Mouse (Mus musculus) retina, postnatal 7 days (tissue): ENCODE results near the gene Pramel5.
"Not testable (repeated sequence)": the region's sequence is repeated elsewhere in the genome, so short reads cannot be mapped to it uniquely, and the experiment has no call there.

Source experiments
- DNase-seq: peaks from one replicate; pipeline ENCODE4 v3.0.0-alpha.2; 2012; ENCODE audit warnings: low read depth, low spot score

The Pramel5 gene

GRCm38 (mm10) chr4:144280388-144280787 lies at the start of gene Pramel5:
Pramel5 (minus strand) TSS chr4:144280488.
- DNase-seq, result not testable (repeated sequence)

- not testable (repeated sequence) for DNase-seq
These were observed 49.7 kb upstream of the Pramel5 start, which contains the start of gene Gm13128 for GRCm38 (mm10) chr4:144329949-144330348. Gm13128 (plus strand) TSS chr4:144330249.

DNA sequence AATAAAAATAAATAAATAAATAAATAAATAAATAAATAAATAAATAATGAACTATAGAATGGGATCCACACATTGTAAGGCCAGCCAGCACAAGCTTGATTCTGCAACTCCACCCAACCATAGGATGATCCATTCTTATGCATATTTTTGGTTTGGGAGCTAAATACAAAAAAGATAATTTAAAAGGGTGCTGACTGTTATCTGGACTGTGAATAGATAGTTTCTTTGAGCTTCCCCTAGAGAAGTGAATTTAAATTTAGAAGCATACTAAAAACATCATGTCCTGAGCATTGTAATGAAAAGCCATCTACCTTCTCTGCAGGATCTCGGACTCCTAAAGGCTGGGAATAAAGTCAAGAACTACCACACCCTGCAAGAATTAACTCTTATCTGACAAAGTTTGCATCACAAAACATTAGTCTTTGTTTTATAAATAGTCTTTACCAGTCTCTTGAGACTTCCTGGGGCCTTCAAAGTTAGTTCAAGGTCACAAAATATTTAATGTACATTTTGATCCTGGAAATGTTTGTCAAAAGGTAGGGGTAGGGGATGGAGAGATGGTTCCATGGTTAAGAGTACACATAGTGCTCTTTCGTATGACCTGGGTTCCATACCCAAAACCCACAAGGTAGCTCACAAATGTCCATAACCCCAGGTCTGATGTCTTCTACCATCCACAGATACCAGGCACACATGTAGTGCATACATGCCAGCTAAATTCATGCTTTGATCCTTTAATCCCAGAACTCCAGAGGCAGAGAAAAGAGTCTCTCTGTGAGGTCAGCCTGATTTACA lies 32.6 kb upstream of the Pramel5 start:
- DNase-seq, result not testable (repeated sequence)

GRCm38 (mm10) chr4:144299414-144299813 lies 19.1 kb upstream of the Pramel5 start:
- not testable (repeated sequence) for DNase-seq

GRCm38 (mm10) chr4:144254768-144255167 lies 25.5 kb downstream of the Pramel5 start:
- DNase-seq, result not testable (repeated sequence)
